Mouse (Mus musculus) gastrocnemius, adult 2 months (tissue): ENCODE measurements around the gene Elovl5. TPM values are rescaled to one million over a fixed set of nuclear protein-coding genes. Genes with fewer than 3 reads are reported as not detected.

Source experiments
- DNase-seq: peaks from one replicate; pipeline ENCODE4 v3.0.0; 2022
- H3K27ac ChIP-seq: fragments of 200-600 bp; 2 replicates; pipeline ENCODE4 v1.8.1; 2022; ENCODE audit warnings: mild to moderate bottlenecking
- H3K4me3 ChIP-seq: fragments of 200-600 bp; 2 replicates; pipeline ENCODE4 v1.8.1; 2022; ENCODE audit warnings: mild to moderate bottlenecking, moderate library complexity
- CTCF ChIP-seq: fragments of 200-600 bp; IDR thresholded peaks from 2 replicates; pipeline ENCODE4 v1.8.1; 2022; ENCODE audit warnings: antibody characterized with exemption, mild to moderate bottlenecking, moderate library complexity
- intact Hi-C: fragments of 180-260 bp; cut with DNase I; formaldehyde crosslinking; loops from one replicate; pipeline ENCODE4 v1.15.1; 2025
- total RNA-seq, 2 experiments: library from RNA; stranded (reverse); gene quantifications; 2 replicates each; pipeline ENCODE4 v1.2.3; 2021

Gene Elovl5
- total RNA-seq, 2 experiments from 2014 or later, result 8.7 to 14.3 TPM

DNA sequence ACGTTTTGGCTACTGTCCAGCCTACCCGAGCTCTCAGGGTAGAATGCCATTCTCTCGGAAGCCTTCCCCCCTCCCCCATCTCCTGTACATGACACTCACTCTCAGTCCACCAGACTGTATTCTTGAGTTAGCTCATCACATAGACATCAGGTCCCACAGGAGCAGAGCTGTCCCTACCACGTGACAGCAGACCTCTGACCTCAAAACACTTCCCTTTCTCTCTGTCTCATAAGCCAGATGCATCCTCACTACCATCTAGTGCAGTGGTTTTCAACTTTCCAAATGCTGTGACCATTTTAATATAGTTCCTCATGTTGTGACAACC is 13.7 kb downstream of the Elovl5 start:
- Histone ChIP-seq H3K4me3 (no peak overlapping the region), H3K27ac (peak overlapping the region; percentile 20; the same call in 1 of the 2 replicates)
- TF ChIP-seq CTCF, result no peak
- intact Hi-C loops, result no loop called here
- DNase-seq, result no peak

DNA sequence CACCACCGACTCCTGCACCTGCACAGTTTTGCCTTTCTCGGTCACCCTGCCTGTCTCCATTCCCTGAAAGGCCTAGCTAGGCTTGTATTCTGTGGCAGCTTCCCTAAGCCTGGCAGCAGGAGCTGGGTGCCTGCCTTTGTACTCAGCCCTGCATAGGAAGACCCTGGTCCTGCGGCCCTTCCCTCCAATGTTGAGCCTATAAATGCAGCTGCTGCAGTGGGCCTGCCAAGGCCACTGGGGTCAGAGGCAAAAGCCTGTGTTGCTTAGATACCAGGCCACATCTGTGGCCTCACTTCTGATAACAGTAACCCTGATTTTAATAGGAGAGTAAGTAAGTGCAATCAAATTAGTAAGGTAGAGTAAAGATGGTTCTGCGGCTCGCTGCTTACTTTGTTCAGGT is 14.6 kb downstream of the Elovl5 start:
- DNase-seq, result no peak
- no peak for TF ChIP-seq CTCF
- Histone ChIP-seq H3K4me3 (no peak overlapping the region), H3K27ac (no peak overlapping the region)
- intact Hi-C loops, result no loop called here

DNA sequence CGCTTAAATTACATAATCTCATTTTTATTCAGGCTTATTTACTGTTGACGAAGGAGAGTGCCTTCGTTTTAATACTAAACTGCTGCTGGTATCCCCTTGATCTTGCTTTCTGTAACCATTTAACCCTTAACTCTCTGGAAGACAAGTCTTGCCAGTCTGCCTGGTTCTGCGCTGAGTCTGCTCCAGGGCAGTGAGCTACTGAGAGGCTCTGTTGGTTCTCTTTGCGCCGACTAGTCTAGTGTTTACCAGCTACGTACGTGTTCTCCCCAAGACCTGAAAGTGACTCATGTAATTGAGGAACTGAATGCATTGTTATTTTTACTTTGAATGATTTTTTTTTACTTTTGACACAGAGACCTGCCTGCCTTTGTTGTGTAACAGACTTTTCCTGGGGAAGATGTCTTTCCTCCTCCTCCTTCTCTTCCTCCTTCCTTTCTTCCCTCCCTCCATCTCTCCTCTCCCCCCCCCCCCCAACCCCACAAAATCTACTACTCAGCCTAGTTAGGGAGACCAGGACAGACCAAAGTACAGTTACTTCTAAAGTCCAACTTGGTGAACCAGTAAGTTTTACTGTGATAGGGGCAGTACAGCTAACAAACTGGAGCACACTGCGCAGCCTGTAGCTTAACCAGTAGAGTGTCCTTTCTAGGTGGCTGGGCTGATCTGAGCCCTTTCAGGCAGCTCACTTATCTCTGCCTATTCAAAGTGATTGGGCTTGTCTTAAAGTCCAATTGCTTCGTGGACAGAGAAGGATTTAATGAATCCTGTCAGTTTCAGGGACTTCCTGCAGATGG is 18.9 kb downstream of the Elovl5 start:
- DNase-seq, result no peak
- intact Hi-C loops, result no loop called here
- H3K4me3 ChIP-seq, result no peak overlapping the region
- TF ChIP-seq CTCF, result no peak
- no peak overlapping the region for H3K27ac ChIP-seq

DNA sequence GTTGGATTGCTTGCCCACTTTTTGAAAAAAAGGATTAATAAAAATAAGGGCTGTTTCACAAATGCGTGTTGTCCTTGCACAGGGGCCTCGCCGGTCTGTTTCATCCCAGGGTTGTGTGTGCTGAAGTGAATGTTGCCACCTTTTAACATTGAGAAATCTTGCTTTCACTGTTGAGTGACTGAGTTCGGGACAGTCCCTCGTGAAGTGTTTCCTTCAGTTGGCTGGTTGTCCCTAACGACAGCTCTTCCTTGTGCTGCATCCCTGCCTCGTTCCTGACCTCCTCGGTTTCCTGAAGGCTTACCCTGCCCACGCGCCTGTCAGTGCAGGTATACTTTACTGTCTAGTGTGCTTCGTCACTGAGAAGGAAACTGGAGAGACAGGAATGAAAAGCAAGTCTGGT is 20.7 kb downstream of the Elovl5 start:
- intact Hi-C loops, result no loop called here
- Histone ChIP-seq H3K27ac (no peak overlapping the region), H3K4me3 (no peak overlapping the region)
- DNase-seq, result no peak
- TF ChIP-seq CTCF, result no peak

DNA sequence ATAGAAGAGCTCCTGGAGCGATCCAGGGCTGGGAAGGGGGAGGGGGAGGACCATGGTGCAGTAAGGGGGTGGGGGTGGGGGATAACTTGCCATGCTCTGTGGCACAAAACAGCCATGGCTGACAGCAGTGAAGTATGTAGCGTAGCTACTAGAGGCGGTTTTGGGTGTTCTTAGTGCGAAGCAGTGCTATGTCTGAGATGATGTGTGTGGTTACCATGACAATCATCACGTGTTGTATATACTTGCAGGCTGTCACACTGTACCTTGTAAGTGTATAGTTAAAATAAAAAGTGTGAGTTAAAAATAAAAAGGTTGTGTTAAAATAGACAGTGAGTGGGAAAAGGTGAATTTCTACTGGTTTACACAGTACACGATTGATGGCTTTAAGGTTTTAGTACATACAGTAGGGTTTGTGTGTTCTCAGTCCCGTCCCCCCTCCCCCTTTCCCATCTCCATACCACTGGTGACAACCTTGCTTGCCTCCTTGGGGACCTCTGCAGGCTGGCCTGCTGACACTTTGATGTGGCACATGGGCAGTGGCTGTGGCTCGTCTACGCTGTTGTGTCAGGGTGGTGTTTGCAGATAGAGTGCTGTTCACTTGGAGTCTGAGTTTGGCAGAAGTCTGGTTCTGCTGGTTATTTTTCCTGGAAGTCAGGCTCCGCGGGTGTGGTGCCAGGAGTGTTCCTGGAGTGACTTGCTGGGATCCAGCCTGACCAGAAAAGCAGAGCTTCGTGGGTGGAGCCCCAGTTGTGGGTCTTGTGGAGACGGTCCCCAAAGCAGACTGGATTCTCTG is 21.8 kb downstream of the Elovl5 start:
- intact Hi-C loops, result no loop called here
- Histone ChIP-seq H3K4me3 (peak overlapping the region; percentile 1; the same call in 1 of the 2 replicates), H3K27ac (peak overlapping the region; percentile 9; the same call in 1 of the 2 replicates)
- DNase-seq, result peak; percentile 73
- TF ChIP-seq CTCF, result no peak

DNA sequence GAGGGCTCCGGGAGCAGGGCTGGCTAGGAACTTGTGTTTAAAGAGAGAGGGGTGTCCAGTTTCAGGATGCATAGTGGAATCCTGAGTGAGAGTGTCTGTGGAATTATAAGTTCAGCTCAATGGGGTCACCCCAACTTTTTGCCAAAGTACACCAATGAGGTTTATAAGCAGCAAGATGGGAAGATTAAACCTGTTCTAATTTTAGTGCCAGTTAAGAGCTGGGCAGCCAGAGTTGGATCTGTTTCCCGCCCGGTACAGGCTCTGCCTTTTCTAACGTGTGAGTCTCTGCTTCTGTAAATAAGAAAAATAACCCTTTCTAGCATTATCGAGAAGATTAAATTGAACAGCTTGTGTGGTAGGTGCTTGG is 22.4 kb downstream of the Elovl5 start:
- TF ChIP-seq CTCF, result no peak
- intact Hi-C loops, result no loop called here
- H3K4me3 ChIP-seq, result peak overlapping the region; percentile 1; the same call in 1 of the 2 replicates
- peak overlapping the region; percentile 9; the same call in 1 of the 2 replicates for H3K27ac ChIP-seq
- DNase-seq, result no peak

DNA sequence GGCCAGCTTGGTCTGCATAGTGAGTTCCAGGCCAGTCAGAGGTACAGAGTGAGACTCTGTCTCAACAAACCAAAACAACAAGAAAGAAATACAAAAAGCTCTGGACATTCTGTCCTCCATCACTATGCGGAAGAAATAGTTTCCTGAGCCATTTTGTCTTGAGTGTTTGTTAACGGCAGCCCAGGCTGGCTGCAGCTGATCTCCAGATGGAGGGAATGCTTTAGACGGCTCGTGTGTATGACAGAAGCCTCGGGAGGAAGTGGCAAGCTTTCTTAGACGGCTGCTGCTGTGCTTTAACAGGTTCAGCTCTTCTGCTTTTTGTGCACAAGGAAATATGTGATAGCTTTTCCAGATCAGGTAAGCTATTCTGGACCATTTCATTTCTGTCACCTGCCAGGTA is 23.9 kb downstream of the Elovl5 start:
- H3K4me3 ChIP-seq, result no peak overlapping the region
- no peak overlapping the region for H3K27ac ChIP-seq
- intact Hi-C loops, result no loop called here
- DNase-seq, result no peak
- TF ChIP-seq CTCF, result no peak

DNA sequence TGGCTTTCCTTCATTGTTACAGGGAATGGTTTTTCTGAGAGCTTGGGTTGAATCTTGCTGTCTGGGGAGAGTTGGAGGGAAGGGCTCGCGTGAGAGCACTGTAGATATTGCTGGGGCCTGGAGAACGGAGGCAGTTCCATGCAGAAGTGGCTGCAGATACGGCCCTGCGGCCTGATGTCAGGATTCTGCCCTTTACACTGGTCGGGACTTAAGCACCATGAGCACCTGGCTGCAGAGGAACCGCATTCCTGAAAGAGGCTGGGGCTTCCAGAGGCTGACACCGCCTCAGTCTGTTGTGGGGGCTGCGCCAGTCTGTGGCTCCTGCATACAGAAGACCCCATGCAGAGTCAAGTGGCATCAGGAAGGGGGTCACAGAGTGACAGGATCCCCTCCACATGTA is 24.7 kb downstream of the Elovl5 start:
- intact Hi-C loops, result no loop called here
- Histone ChIP-seq H3K27ac (no peak overlapping the region), H3K4me3 (no peak overlapping the region)
- TF ChIP-seq CTCF, result no peak
- DNase-seq, result no peak

DNA sequence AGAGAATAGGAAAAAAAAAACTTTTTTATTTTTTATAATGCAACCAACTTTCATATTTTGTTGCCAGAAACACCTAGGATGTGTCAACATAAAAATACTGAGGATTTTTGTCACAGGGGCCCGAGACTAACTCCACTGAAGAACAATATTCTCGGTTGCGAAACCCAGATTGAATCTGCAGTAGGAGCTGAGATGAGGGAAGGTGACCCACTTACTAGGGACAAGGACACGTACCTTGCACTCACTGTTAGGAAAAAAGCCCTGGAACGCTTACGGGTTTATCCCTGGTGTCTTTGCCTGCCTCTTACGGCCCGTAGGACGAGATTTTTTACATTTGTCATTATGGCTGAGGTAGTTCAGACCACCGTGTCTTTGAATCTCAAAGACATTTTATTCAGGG is 25.2 kb downstream of the Elovl5 start:
- DNase-seq, result no peak
- intact Hi-C loops, result no loop called here
- Histone ChIP-seq H3K4me3 (no peak overlapping the region), H3K27ac (no peak overlapping the region)
- TF ChIP-seq CTCF, result no peak

DNA sequence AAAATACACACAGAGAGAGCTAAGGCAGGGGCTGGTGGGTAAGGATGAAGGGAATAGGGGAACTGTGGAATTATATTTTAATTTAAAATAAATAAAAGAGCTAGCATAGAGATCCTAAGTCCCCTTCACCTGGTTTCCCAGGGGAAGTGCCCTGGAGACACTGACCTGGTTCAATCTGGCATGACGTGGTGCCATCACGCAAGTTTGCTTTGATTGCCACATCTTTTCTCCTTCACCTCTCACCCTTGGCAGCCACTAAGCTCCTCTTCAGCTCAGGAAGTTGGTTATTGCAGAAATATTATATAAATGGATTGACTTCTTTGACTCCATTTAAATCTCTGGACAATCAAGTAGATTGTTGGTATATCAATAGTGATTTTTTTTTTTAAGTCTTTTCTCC is 26.2 kb downstream of the Elovl5 start:
- no peak for TF ChIP-seq CTCF
- H3K4me3 ChIP-seq, result no peak overlapping the region
- intact Hi-C loops, result no loop called here
- no peak overlapping the region for H3K27ac ChIP-seq
- no peak for DNase-seq

DNA sequence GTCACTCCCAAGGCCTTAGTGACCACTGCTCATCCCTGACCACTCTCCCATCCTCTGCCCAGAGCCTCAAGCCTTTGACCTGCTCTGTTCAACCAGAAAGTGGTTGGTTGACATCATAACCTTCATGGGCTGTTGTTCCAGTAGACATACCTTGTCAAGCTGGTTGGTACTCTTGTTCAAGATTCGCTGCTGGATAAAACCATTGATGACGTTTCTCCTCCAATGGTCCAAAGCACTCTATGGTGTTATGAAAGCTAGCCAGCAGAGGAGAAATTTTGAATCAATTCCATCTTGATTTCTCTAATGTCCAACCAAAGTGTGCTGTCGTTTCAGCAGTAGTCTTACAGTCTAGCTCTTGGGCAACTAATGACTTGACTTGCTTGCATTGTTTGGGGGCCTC is 27.0 kb downstream of the Elovl5 start:
- DNase-seq, result no peak
- intact Hi-C loops, result no loop called here
- no peak for TF ChIP-seq CTCF
- Histone ChIP-seq H3K4me3 (no peak overlapping the region), H3K27ac (no peak overlapping the region)

DNA sequence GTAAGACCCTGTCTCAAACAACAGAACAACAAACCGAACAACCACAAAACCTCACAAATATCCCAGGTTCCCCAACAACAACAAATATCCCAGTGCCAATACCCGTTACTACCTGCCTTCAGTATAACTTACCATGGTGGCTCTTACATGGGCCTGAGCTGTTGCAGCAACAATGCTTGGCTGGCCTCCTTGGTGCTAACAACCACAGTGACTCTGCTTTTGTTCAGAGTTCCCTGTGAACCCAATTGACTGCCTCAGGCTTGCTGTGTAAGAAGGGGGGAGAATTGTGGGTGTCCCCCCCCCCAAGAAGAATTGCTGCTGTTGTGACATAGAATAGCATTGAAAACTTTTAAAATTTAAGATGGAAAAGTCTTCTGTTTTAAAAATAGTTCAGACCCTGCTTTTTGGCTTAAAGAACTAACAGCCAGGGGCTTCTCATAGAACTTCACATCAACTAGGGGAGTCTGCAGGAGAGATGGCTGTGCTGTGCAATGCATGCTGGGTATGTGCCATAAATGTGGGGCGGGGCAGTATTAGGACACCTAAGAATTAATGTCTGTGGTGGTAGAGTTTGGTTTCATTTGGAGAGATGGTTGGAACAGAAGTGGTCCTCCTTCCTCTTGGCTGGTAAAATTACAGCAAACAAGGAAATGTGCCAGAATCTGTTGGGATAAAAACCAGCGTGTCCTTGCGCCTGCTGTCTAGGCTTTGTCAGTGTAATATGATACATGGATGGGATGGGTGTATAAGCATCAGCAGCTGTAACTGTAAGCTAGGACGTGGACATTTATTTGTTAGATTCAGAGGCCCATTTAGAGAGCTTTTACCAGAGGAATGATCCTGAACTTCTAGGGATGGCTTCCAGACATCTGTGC is 28.9 kb downstream of the Elovl5 start:
- DNase-seq, result no peak
- intact Hi-C loops, result no loop called here
- Histone ChIP-seq H3K27ac (no peak overlapping the region), H3K4me3 (no peak overlapping the region)
- TF ChIP-seq CTCF, result no peak

DNA sequence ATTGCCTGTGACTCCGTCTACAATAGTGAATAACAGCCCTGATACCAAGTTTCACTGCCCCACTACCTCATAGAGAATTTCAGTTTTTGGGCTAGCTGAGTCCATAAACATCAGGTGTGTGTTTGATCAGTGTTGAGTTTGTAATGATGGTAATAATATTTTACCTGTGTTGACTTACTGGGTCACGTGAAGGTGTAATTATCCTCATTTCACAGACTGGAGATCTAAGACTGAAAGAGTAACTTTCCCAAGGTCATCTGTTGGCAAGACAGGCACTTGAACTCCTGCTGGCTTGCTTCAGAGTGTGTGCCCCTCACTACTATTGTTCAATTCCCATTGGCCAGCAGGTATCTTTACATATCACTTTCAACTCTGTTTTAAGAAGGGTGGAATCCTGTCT is 31.1 kb downstream of the Elovl5 start:
- Histone ChIP-seq H3K27ac (no peak overlapping the region), H3K4me3 (no peak overlapping the region)
- no peak for TF ChIP-seq CTCF
- intact Hi-C loops, result no loop called here
- DNase-seq, result no peak
